Mouse (Mus musculus) forebrain, embryonic 12.5 days (tissue): ENCODE data around the gene Btbd35f20. TPM values are rescaled to one million over a fixed set of nuclear protein-coding genes. Genes with fewer than 3 reads are reported as not detected.
"Not testable (repeated sequence)": the region's sequence is repeated elsewhere in the genome, so short reads cannot be mapped to it uniquely, and the experiment has no call there.

Source experiments
- ATAC-seq: fragments of 200-750 bp; cut with Nextera tagmentation; 2 replicates; pipeline ENCODE4 v1.8.0; 2017; ENCODE audit warnings: moderate TSS enrichment; ENCODE audit not compliant: low FRiP score
- H3K27ac ChIP-seq: fragments of 300-500 bp; sonication (generic); 2 replicates; pipeline ENCODE4 v1.5.1; 2016; ENCODE audit warnings: mild to moderate bottlenecking
- H3K27me3 ChIP-seq: fragments of 300-500 bp; sonication (generic); 2 replicates; pipeline ENCODE4 v1.6.1; 2016; ENCODE audit warnings: mild to moderate bottlenecking
- H3K36me3 ChIP-seq: fragments of 300-500 bp; sonication (generic); replicated peaks from 2 replicates; pipeline ENCODE4 v1.6.1; 2016; ENCODE audit warnings: mild to moderate bottlenecking
- H3K4me1 ChIP-seq: fragments of 300-500 bp; sonication (generic); 2 replicates; pipeline ENCODE4 v1.6.1; 2016
- H3K4me2 ChIP-seq: fragments of 300-500 bp; sonication (generic); 2 replicates; pipeline ENCODE4 v1.6.1; 2016; ENCODE audit warnings: mild to moderate bottlenecking, moderate library complexity
- H3K4me3 ChIP-seq: fragments of 300-500 bp; sonication (generic); replicated peaks from 2 replicates; pipeline ENCODE4 v1.5.1; 2016; ENCODE audit warnings: mild to moderate bottlenecking
- H3K9ac ChIP-seq: fragments of 300-500 bp; sonication (generic); 2 replicates; pipeline ENCODE4 v1.6.1; 2016; ENCODE audit warnings: mild to moderate bottlenecking
- H3K9me3 ChIP-seq: fragments of 300-500 bp; sonication (generic); 2 replicates; pipeline ENCODE4 v1.6.1; 2016
- WGBS: fragments of 180-500 bp; shearing (Covaris S2); methylation state at CpG from one replicate; pipeline ENCODE4 v1.1.7; 2016; 5-methylcytosine and 5-hydroxymethylcytosine counted together
- polyA plus RNA-seq: library from polyadenylated mRNA; unstranded; fragments of >200 nt; fragmentation: Nextera tagmentation; extraction: Ambion mirVana; gene quantifications from 2 replicates; pipeline ENCODE4 v1.2.1, GENCODE M21; 2016

Gene Btbd35f20
- polyA plus RNA-seq, result not detected in 2 replicates

GRCm38 (mm10) chrX:4291145-4291544, at the start of gene Btbd35f20:
Gene Btbd35f20, minus strand, starts transcription at chrX:4291245.
- no CpG with 5 or more reads among the region's 4 CpGs for WGBS
- H3K27ac ChIP-seq, H3K4me2 ChIP-seq, H3K4me1 ChIP-seq, H3K36me3 ChIP-seq, H3K9me3 ChIP-seq, H3K27me3 ChIP-seq, H3K9ac ChIP-seq, ATAC-seq, H3K4me3 ChIP-seq: not testable (repeated sequence)

Other genes starting within 250 kb of the Btbd35f20 start
- not detected in 2 replicates for gene Btbd35f28, start 94.7 kb downstream of the Btbd35f20 start, polyA plus RNA-seq
- not detected in 2 replicates for gene Btbd35f17, start 79.4 kb upstream of the Btbd35f20 start, polyA plus RNA-seq